Mouse (Mus musculus) lung, postnatal 10 days (tissue): ENCODE results near the gene Lgi4.

Experiments
- DNase-seq: peaks from one replicate; pipeline ENCODE4 v3.0.0; 2021

Lgi4 gene

GRCm38 (mm10) chr7:31080611-31081010 lies 21.5 kb downstream of the Lgi4 start:
- DNase-seq: no peak

DNA sequence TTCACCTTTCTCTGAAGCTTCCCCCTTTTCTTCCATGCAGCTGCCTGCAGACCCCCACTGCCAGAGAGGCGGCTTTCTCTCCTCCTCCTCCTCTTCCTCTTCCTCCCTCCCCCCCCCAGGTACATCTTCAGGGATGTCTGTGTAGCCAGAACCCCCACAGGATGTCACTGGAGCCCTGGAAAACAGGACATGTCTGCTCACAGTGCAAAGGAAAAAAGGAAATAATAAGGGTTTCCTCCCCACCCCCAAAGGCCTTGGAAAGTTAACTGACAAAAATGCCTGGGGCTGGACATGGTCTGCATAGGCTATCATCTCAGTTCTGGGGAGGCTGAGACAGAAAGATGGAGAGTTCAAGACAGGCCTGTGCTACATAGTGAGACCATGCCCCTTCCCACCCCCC lies 22.0 kb downstream of the Lgi4 start:
- no peak for DNase-seq

DNA sequence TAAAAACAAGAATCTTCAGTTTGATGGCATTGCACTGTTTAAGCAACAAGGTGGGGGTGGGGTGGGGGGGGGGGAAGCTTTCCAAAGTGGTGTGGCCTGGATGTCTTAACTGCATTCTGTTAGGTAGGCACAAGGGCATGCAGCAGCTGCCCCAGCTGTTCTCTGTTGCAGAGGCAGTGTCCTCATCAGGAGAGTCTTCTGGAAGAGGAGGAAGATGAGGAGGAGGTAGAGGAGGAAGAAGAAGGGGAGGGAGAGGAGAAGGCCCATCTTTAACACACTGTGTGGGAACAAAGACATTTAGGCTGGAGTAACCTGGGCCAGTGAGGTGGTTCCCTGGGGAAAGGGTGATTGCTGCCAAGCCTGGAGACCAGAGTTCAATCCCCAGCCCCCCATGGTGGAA lies 23.0 kb downstream of the Lgi4 start:
- DNase-seq: no peak

- DNase-seq: peak; percentile 60
Observed at GRCm38 (mm10) chr7:31082831-31083588, 23.9 kb downstream of the Lgi4 start.

- DNase-seq: no peak
Observed at GRCm38 (mm10) chr7:31084140-31084539, 25.0 kb downstream of the Lgi4 start.

- peak; percentile 65 for DNase-seq
Observed at GRCm38 (mm10) chr7:31085171-31085570, 26.0 kb downstream of the Lgi4 start.

- DNase-seq: no peak
Observed at GRCm38 (mm10) chr7:31086175-31086755, 27.1 kb downstream of the Lgi4 start.

- no peak for DNase-seq
Observed at GRCm38 (mm10) chr7:31087262-31087661, 28.1 kb downstream of the Lgi4 start.

DNA sequence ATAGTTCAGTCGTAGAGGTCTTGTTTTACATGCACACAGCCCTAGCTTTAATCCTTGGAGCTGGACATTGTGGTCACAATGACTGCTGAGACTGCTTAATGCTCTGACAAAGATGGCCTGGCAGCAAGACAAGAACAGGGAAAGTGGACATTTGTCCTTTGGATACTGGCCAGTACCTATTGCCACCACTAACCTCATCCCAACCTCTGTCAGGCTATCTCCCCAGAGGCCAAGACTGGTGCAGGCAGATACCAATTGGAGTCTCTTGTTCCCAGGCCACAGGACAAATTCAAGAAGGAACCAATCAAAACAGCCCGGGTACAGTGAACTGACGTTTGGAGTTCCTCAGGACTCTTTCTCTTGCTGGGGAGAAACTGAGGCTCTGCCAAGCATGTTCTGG lies 29.1 kb downstream of the Lgi4 start:
- DNase-seq: no peak

GRCm38 (mm10) chr7:31089721-31090120 lies 30.6 kb downstream of the Lgi4 start:
- DNase-seq: no peak

DNA sequence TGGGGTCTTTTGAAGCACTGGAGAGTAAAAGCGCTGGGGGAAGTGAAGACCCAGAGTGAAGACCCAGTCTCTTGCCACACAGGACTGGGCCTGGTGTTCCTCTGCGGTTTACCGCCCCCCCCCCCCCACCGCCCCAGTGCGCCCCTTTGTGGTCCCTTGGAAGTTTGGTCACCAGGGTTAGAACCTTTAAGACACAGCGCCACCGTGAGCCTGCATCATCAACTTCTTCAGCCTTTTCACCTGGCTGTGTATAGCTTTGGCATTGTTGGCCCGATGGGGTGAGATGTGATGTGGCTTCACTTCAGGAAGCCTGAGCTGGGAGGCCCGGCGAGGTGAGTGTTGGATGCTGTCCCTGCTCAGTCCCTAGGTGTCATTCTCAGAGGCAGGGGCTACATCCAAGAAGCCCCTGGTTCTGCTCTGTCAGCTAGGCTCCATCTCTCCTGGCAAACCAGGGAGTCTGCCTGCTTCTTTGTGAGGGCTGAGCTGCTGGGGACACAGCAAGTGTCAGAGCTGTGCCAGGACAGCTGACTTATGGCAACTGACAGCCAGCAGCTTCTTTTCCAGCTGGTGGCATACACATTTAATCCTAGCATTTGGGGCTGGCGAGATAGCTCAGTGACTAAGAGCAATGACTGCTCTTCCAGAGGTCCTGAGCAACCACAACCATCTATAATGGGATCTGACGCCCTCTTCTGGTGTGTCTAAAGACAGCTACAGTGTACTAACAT lies 35.8 kb downstream of the Lgi4 start:
- peak; percentile 62 for DNase-seq

- no peak for DNase-seq
Observed at GRCm38 (mm10) chr7:31096892-31097564, 37.9 kb downstream of the Lgi4 start.

DNA sequence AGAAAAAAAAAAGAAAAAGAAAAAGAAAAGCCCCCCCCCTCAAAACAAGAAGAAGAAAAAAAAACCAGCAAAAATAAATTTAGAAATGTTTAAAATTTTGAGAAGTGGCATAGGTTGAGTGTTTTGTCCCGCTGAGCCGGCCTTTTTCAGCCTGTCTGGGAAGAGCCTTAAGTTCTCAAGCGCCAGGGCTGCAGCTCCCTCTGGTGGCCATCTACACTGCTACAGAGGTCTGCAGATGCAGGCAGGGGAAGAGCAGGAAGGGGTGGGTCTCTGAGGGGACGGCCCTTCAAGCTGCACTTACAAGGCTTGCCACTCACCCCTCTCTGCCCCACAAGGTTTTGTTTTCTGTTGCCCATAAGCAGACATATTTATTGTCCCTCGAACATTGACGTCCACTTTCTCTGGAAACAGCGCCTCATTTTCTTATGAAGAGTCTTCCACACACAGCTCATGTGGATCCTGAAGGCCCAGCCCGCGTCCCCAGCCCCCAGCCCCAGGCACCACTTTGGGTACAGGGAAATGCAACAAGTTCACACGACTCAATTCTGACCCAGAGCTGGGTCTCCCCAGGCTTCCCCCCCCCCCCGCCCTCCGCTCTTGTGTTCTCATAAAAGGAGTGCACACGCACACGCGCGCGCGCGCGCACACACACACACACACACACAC lies 38.6 kb downstream of the Lgi4 start:
- DNase-seq: peak; percentile 97

- DNase-seq: peak; percentile 54
Observed at GRCm38 (mm10) chr7:31098697-31099611, 39.8 kb downstream of the Lgi4 start.

- no peak for DNase-seq
Observed at GRCm38 (mm10) chr7:31099612-31099982, 40.5 kb downstream of the Lgi4 start.

- DNase-seq: no peak
Observed at GRCm38 (mm10) chr7:31100786-31101185, 41.6 kb downstream of the Lgi4 start.

DNA sequence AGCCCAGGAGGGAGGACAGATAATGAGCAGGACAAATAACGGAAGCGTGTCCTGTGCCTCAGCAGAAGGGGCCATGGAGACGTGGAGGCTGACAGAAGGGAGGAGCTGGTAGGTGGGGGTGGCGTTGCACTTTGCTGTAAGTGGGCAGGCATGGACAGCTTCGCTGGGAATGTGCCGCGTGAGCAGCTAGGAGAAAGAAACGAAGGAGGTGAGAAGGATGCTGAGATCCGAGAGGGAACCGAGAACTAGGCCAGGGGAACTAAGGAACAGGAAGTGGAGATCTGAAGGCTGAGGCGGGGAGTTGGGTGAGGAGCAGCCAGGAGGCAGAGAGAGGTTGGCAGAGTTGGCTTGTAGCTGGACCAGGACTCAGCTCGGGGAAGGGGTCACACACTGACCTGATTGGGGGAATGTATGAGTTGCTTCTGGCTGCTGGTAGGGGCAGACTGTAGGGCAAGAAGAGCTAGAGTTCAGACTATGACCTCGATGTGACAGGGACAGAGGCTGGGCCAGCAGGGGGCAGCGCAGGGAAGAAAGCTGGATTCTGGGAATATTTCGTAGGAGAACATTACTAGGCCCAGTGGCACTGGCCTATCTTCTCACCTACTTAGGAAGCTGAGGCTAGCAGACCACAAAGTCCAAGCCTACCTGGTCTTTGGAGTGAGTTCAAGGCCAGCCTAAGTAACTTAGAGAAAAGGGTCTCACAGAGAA lies 46.1 kb downstream of the Lgi4 start:
- peak; percentile 70 for DNase-seq

DNA sequence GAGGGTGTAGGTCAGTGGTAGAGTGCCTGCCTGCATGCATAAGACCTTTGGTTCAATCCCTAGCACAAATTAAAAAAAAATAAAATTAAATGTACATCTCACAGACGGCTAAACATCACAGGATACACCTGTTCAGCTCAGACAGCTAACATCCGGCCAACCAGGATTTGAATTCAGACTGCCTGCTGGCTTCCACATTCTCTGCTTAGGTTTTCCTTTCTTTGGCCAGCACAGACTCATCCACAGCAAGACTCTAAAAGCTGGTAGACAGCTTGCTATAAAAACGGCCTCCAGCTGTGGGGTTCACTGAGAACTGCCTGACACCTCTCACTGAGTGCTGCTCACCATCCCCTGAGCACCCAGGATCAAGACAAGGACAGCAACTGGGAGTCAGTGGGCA lies 47.0 kb downstream of the Lgi4 start:
- no peak for DNase-seq

GRCm38 (mm10) chr7:31107781-31108180 lies 48.6 kb downstream of the Lgi4 start:
- no peak for DNase-seq

DNA sequence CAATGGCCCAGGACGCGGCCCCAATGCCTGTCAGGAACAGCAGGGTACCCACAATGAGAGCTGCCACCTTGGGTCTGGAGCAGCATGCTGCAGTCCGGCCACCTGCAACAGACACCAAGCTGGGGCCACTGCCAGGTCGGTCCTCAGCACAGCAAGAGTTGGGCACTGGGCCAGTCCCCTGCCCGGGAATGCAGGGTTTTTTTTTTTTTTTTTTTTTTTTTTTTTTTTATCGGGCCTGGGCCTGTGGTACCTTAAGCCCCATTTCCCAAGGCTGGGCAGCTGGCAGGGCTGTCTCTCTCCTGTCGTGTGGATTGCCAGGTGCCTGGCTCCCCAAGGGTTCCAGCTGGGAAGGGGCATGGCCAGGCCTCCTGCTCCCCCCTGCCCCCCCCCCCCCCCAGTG lies 49.9 kb downstream of the Lgi4 start:
- peak; percentile 62 for DNase-seq

- no peak for DNase-seq
Observed at GRCm38 (mm10) chr7:31109796-31110195, 50.7 kb downstream of the Lgi4 start.
